Mouse (Mus musculus): ENCODE measurements around the gene Trim30a. TPM values are rescaled to one million over a fixed set of nuclear protein-coding genes. Genes with fewer than 3 reads are reported as not detected.

Gene Trim30a
- 0.52 and 0.99 TPM in 2 replicates for polyA plus RNA-seq (2012; rRNA removed)

DNA sequence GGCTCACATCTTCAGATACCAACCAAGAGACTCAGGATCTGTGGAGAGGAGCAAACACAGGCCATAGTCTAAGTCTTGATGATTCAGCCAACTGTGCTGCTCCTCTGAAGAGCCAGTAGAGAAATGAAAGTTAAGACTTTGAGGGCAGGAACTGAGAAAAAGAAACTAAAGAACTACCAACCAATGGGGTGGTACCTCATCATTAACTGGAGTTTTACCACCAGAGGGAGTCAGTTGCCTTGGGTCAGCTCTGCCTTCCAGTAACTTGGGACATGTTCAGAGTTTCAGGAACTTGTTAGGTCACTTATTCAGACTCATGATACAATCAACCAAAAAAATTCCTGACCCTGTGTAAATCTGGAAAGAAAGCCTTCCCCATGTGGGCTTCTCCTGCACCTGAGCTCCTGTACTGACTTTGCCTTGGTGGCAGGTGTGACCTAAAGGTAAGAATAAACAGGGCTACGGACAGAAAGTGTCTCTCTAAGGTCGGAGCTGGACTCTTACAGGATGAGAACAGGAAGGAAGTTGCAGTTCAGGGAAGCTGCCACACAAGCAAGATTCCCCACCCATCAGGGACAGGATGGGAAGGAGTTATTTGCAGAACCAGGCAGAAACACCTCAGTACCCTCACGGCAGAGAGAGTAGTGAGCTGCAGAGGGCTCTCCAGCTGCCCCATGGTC, at the start of gene Trim30a:
Gene Trim30a, minus strand, starts transcription at position 129 of the 680 bp plus-strand sequence.

DNA sequence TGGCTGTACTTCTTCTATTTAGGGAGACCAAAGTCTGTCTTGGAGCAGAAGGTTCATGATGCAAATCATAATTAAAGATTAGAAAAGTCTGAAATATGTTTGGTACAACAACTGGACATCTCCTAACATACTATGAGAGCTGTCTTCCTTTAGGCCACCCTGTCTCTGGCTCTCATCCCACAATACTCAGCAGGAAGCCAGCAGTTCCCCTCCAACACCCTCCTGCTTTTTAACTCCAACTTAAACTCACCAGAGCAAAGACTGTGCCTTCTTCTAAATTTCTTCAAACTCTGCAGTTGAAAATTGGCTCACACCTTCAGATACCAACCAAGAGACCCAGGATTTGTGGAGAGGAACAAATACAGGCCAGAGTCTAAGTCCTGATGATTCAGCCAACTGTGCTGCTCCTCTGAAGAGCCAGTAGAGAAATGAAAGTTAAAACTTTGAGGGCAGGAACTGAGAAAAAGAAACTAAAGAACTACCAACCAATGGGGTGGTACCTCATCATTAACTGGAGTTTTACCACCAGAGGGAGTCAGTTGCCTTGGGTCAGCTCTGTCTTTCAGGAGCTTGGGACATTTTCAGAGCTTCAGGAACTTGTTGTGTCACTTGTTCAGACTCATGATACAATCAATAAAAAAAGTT, 42.5 kb upstream of the Trim30a start, which contains the start of gene Trim30d:
Gene Trim30d, minus strand, starts transcription at position 429 of the 645 bp plus-strand sequence.

DNA sequence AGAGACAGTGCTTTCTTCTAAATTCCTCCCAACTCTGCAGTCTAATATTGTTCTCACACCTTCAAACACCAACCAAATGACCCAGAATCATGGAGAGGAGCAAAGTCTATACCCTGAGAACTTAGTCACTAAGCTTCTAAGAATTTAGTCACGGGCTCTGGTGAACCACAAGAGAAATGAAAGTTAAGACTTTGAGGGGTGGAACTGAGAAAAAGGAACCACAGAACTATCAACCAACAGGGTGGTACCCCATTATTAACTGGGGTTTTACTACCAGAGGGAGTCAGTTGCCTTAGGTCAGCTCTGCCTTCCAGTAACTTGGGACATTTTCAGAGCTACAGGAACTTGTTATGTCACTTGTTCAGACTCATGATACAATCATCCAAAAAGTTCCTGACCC, 64.3 kb downstream of the Trim30a start, which contains the start of gene Trim30c:
Gene Trim30c, minus strand, starts transcription at position 140 of the 400 bp plus-strand sequence.

DNA sequence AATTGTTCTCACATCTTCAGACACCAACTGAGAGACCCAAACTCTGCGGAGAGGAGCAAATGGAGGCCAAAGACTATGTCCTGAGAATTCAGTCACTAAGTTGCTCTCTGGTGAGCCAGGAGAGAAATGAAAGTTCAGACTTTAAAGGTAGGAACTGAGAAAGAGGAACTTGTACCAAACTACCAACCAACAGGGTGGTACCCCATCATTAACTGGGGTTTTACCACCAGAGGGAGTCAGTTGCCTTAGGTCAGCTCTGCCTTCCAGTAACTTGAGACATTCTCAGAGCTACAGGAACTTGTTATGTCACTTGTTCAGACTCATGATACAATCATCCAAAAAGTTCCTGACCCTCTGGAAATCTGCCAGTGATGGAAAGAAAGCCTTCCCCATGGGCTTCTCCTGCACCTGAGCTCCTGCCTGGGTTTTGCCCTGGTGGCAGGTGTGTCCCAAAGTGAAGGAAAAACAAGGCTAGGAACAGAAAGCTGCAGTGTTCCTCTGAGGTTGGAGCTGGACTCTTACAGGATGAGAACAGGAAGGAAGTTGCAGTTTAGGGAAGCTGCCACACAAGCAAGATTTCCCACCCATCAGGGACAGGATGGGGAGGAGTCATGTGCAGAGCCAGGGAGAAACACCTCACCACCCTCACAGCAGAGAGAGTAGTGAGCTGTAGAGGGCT, 95.1 kb downstream of the Trim30a start, which contains the start of gene Trim30b:
Gene Trim30b, minus strand, starts transcription at position 149 of the 679 bp plus-strand sequence.

Other genes with a start within 250 kb of the Trim30a start
- gene Trim6, start 246.4 kb downstream of the Trim30a start, polyA plus RNA-seq (2012; rRNA removed), result 2.1 and 3.0 TPM in 2 replicates
- 1.3 and 2.2 TPM in 2 replicates for gene Trim34a, start 220.7 kb downstream of the Trim30a start, polyA plus RNA-seq (2012; rRNA removed)
- 0.18 and 0.25 TPM in 2 replicates for gene Trim5, start 177.1 kb downstream of the Trim30a start, polyA plus RNA-seq (2012; rRNA removed)
- 3.8 and 5.2 TPM in 2 replicates for gene Trim12a, start 149.7 kb downstream of the Trim30a start, polyA plus RNA-seq (2012; rRNA removed)
- 0.06 TPM in 1 of 2 replicates, not detected in the other for gene Trim34b, start 135.7 kb downstream of the Trim30a start, polyA plus RNA-seq (2012; rRNA removed)
- gene Trim12c, start 111.8 kb downstream of the Trim30a start, polyA plus RNA-seq (2012; rRNA removed), result 2.3 and 3.8 TPM in 2 replicates
- gene Trim30b, start 95.3 kb downstream of the Trim30a start, polyA plus RNA-seq (2012; rRNA removed), result 0.01 and 0.04 TPM in 2 replicates
- 0.04 and 0.09 TPM in 2 replicates for gene Trim30c, start 64.4 kb downstream of the Trim30a start, polyA plus RNA-seq (2012; rRNA removed)
- 0.11 and 0.26 TPM in 2 replicates for gene Trim30d, start 42.7 kb upstream of the Trim30a start, polyA plus RNA-seq (2012; rRNA removed)
- gene Olfr651, start 84.9 kb upstream of the Trim30a start, polyA plus RNA-seq (2012; rRNA removed), result not detected in 2 replicates
- gene Olfr652, start 95.7 kb upstream of the Trim30a start, polyA plus RNA-seq (2012; rRNA removed), result not detected in 2 replicates
- gene Olfr653, start 112.1 kb upstream of the Trim30a start, polyA plus RNA-seq (2012; rRNA removed), result not detected in 2 replicates
- gene Olfr654, start 121.8 kb upstream of the Trim30a start, polyA plus RNA-seq (2012; rRNA removed), result not detected in 2 replicates
- gene Olfr655, start 136.6 kb upstream of the Trim30a start, polyA plus RNA-seq (2012; rRNA removed), result not detected in 2 replicates
- gene Olfr656, start 148.8 kb upstream of the Trim30a start, polyA plus RNA-seq (2012; rRNA removed), result not detected in 2 replicates
- gene Olfr657, start 159.6 kb upstream of the Trim30a start, polyA plus RNA-seq (2012; rRNA removed), result not detected in 2 replicates
- gene Olfr658, start 182.1 kb upstream of the Trim30a start, polyA plus RNA-seq (2012; rRNA removed), result 0.05 and 0.09 TPM in 2 replicates
- gene Olfr659, start 201.6 kb upstream of the Trim30a start, polyA plus RNA-seq (2012; rRNA removed), result not detected in 2 replicates
- not detected in 2 replicates for gene Olfr661, start 221.3 kb upstream of the Trim30a start, polyA plus RNA-seq (2012; rRNA removed)

Measured in central nervous system, embryonic 11.5 days (tissue).